Mouse (Mus musculus): ENCODE measurements around the gene Ndufs1. TPM values are rescaled to one million over a fixed set of nuclear protein-coding genes. Genes with fewer than 3 reads are reported as not detected.

Ndufs1 gene
- total and polyA plus RNA-seq, 3 experiments: 85.7 to 302 (median 176) TPM

DNA sequence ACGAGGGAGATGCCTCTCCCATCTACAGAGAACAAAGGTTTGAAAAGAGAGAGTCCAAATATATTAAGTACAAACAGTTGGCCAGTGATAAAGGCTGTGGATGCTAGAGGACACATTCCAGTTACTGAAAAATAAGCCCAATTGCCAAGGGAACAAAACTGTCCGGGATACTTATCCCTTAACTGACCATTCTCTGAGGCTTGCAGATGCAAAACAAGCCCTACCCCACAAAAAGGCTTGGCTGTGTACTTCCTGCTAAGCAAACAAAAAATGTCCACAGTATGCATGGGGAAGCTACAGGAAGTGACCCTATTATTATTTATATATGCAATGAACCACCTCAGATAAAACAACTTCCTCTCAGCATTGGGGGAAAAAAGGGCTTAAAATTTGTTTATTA, 38.7 kb downstream of the Ndufs1 start:
- Histone ChIP-seq H3K4me3 (ENCODE audit: low read depth, low read length) (no peak overlapping the region), H3K36me3 (replicated peaks) (peaks cover 44% of the 10 kb centered on the region), H3K27me3 (ENCODE audit: insufficient read depth, low read length) (no peaks in the 10 kb centered on the region), H3K9me3 (replicated peaks) (no peaks in the 10 kb centered on the region), H3K4me1 (ENCODE audit: insufficient read depth, low read depth, low read length) (0 out of 2 replicates have a peak, but pooled peaks cover 3% of the 10 kb centered on the region)
- no peak for ATAC-seq (ENCODE audit: extremely low read depth, insufficient number of reproducible peaks, low FRiP score, poor library complexity, severe bottlenecking)
- DNase-seq (ENCODE audit: low spot score): no peak
- TF ChIP-seq TAL1 (conservative IDR thresholded peaks at IDR 0.05; ENCODE audit: low read depth, low read length): no peak
- no peak for TF ChIP-seq GATA1 (IDR thresholded peaks at IDR 0.05; ENCODE audit: borderline replicate concordance, low read length)
- TF ChIP-seq GATA2 (IDR thresholded peaks at IDR 0.05; ENCODE audit: borderline replicate concordance, low read depth, low read length): no peak
- TF ChIP-seq CTCF (IDR thresholded peaks at IDR 0.05; ENCODE audit: low read depth, low read length): no peak
- TF ChIP-seq POLR2AphosphoS5 (IDR thresholded peaks at IDR 0.05; ENCODE audit: insufficient replicate concordance, low read depth, low read length): no peak

DNA sequence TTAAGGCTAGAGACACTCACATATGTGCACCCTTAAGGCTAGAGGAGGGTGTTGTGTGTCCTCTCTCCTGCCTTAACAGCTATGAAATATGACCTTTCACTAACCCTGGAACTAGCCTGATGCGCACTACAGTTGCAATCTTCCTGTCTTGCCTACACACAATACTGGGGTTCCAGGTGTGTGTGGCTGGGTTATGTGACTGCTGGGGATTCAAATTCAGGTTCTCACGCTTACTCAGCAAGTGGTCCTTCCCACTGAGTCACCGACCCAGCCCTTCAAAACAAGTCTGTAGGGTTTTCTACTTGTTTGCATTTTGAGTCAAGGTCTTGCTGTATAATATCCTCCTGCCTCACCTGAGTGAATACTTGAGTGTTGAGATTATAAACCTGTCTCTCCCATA, 42.1 kb downstream of the Ndufs1 start:
- no peak for TF ChIP-seq GATA1 (IDR thresholded peaks at IDR 0.05; ENCODE audit: borderline replicate concordance, low read length)
- no peak for TF ChIP-seq GATA2 (IDR thresholded peaks at IDR 0.05; ENCODE audit: borderline replicate concordance, low read depth, low read length)
- no peak for TF ChIP-seq CTCF (IDR thresholded peaks at IDR 0.05; ENCODE audit: low read depth, low read length)
- TF ChIP-seq POLR2AphosphoS5 (IDR thresholded peaks at IDR 0.05; ENCODE audit: insufficient replicate concordance, low read depth, low read length): no peak
- TF ChIP-seq TAL1 (conservative IDR thresholded peaks at IDR 0.05; ENCODE audit: low read depth, low read length): no peak
- no peak for ATAC-seq (ENCODE audit: extremely low read depth, insufficient number of reproducible peaks, low FRiP score, poor library complexity, severe bottlenecking)

DNA sequence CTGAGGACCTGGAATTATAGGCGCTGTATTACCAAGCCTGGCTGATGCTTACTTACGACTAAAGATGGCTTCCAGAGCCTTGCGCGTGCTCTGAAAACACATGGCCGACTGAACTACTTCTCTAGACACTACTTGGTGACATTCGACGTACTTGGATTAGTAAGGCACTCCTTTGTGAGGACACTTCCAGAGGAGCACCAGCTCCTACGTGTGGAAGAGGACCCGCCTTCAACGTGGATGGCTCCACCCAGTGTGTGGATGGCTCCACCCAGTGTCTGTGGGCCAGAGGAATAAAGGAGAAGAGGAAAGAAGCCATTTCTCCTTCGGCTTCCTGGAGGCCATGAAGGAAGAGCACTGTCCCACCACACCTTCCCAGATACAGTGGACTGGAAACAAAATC, 44.9 kb downstream of the Ndufs1 start:
- peaks cover 20% of the 10 kb centered on the region for H3K36me3 ChIP-seq (replicated peaks)
- no peaks in the 10 kb centered on the region for H3K9me3 ChIP-seq (replicated peaks)
- DNase-seq (ENCODE audit: low spot score): no peak
- no peaks in the 10 kb centered on the region for H3K27me3 ChIP-seq (ENCODE audit: insufficient read depth, low read length)
- ATAC-seq (ENCODE audit: extremely low read depth, insufficient number of reproducible peaks, low FRiP score, poor library complexity, severe bottlenecking): no peak
- TF ChIP-seq TAL1 (conservative IDR thresholded peaks at IDR 0.05; ENCODE audit: low read depth, low read length) (no peak), POLR2AphosphoS5 (IDR thresholded peaks at IDR 0.05; ENCODE audit: insufficient replicate concordance, low read depth, low read length) (no peak), GATA2 (IDR thresholded peaks at IDR 0.05; ENCODE audit: borderline replicate concordance, low read depth, low read length) (no peak), CTCF (IDR thresholded peaks at IDR 0.05; ENCODE audit: low read depth, low read length) (no peak), GATA1 (IDR thresholded peaks at IDR 0.05; ENCODE audit: borderline replicate concordance, low read length) (no peak)
- H3K4me1 ChIP-seq (ENCODE audit: insufficient read depth, low read depth, low read length): peaks cover 25% of the 10 kb centered on the region
- no peak overlapping the region for H3K4me3 ChIP-seq (ENCODE audit: low read depth, low read length)

More for the DNA sequence above, 42.1 kb downstream of the Ndufs1 start:
- no peaks in the 10 kb centered on the region for H3K27me3 ChIP-seq (ENCODE audit: insufficient read depth, low read length)
- peaks cover 21% of the 10 kb centered on the region for H3K4me1 ChIP-seq (ENCODE audit: insufficient read depth, low read depth, low read length)
- H3K9me3 ChIP-seq (replicated peaks): no peaks in the 10 kb centered on the region
- H3K4me3 ChIP-seq (ENCODE audit: low read depth, low read length): no peak overlapping the region
- H3K36me3 ChIP-seq (replicated peaks): peaks cover 21% of the 10 kb centered on the region
- DNase-seq (ENCODE audit: low spot score): no peak

DNA sequence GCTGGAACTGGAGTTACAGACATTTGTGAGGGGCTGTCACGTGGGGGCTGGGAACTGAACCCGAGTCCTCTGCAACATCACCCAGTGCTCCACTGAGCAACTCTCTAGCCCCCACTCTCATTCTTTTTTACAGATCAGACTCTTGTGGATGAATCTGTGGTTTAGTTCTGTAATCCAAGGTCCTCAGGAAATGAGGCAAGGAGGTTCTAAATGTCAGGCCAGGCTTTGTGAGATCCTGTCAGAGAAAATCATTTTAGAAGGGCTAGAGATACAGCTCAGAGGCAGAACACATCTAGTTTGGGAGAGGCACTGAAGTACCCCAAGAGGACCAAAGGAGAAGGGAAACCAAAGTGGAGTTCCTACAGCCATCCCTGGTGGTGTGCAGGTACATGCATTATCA, 45.8 kb downstream of the Ndufs1 start:
- peaks cover 25% of the 10 kb centered on the region for H3K4me1 ChIP-seq (ENCODE audit: insufficient read depth, low read depth, low read length)
- H3K27me3 ChIP-seq (ENCODE audit: insufficient read depth, low read length): no peaks in the 10 kb centered on the region
- peaks cover 27% of the 10 kb centered on the region for H3K36me3 ChIP-seq (replicated peaks)
- DNase-seq (ENCODE audit: low spot score) (no peak), ATAC-seq (ENCODE audit: extremely low read depth, insufficient number of reproducible peaks, low FRiP score, poor library complexity, severe bottlenecking) (no peak)
- TF ChIP-seq POLR2AphosphoS5 (IDR thresholded peaks at IDR 0.05; ENCODE audit: insufficient replicate concordance, low read depth, low read length): no peak
- TF ChIP-seq GATA2 (IDR thresholded peaks at IDR 0.05; ENCODE audit: borderline replicate concordance, low read depth, low read length): no peak
- TF ChIP-seq CTCF (IDR thresholded peaks at IDR 0.05; ENCODE audit: low read depth, low read length): no peak
- TF ChIP-seq TAL1 (conservative IDR thresholded peaks at IDR 0.05; ENCODE audit: low read depth, low read length): no peak
- no peak for TF ChIP-seq GATA1 (IDR thresholded peaks at IDR 0.05; ENCODE audit: borderline replicate concordance, low read length)
- no peaks in the 10 kb centered on the region for H3K9me3 ChIP-seq (replicated peaks)
- H3K4me3 ChIP-seq (ENCODE audit: low read depth, low read length): no peak overlapping the region

DNA sequence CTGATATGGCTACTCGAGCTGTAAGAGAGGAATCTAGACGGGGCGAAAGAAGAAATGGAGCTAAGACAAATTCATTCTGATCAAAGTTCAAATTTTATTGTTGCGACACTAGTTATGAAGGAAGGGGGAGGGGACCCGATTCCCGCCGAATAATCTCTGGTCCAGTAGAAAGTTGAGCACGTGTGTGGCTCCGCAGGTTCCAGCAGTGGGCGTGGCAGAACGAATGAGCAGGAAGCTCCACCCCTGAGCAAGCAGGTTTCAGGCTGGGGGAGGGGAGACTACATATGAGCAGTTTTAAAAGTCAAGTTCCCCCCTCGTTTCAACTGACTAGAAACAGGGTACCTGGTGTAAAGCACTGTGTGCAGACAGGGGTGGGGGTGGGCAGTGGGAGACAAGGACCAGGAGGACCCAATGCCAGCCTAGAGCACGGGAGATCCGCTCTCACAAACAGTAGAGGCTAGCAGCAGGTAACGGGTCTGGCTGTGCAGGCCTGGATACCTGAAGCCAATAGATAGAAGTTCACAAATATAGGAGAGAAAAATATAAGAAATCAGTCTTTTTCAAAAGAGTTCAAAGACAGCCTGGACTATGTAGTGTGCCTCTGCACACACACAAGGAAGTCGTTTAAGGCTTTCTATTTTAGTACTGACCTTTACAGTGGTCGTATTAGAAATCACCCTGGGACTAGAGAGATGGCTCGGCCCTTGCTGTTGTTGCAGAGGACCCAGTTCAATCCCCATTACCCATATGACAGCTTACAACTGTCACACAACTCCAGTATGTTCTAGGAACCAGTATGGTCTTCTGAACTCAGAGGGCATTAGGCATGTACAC, 46.6 kb downstream of the Ndufs1 start:
- Histone ChIP-seq H3K27me3 (ENCODE audit: insufficient read depth, low read length) (no peaks in the 10 kb centered on the region), H3K9me3 (replicated peaks) (no peaks in the 10 kb centered on the region), H3K4me1 (ENCODE audit: insufficient read depth, low read depth, low read length) (peaks cover 25% of the 10 kb centered on the region), H3K4me3 (ENCODE audit: low read depth, low read length) (peak overlapping the region; percentile 66; the same call in 1 of the 2 replicates), H3K36me3 (replicated peaks) (peaks cover 35% of the 10 kb centered on the region)
- TF ChIP-seq GATA1 (IDR thresholded peaks at IDR 0.05; ENCODE audit: borderline replicate concordance, low read length) (no peak), GATA2 (IDR thresholded peaks at IDR 0.05; ENCODE audit: borderline replicate concordance, low read depth, low read length) (no peak), POLR2AphosphoS5 (IDR thresholded peaks at IDR 0.05; ENCODE audit: insufficient replicate concordance, low read depth, low read length) (0 out of 2 replicates have a peak, but pooled peaks have one; percentile 29)
- no peak for DNase-seq (ENCODE audit: low spot score)
- peak; percentile 17; the same call in 1 of the 2 replicates for ATAC-seq (ENCODE audit: extremely low read depth, insufficient number of reproducible peaks, low FRiP score, poor library complexity, severe bottlenecking)

DNA sequence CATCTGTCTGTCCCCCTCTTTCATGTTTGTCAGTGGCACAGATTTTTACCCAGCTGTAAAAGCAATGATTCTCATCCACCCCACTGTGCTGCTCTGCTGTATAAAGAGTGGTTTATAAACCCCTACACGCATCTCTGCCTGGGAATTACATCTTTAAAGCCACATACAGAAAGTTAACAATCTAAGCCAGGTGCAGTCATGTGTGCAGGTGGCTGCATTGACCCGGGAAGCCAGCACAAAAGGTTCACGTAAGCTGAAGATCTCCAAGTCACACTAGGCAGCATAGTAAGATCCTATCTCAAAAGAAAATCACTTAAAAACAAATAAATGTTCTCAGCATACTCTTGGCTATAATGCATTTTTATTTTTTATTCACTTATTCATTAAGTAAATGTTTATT, 47.4 kb downstream of the Ndufs1 start:
- Histone ChIP-seq H3K9me3 (replicated peaks) (no peaks in the 10 kb centered on the region), H3K4me3 (ENCODE audit: low read depth, low read length) (no peak overlapping the region), H3K36me3 (replicated peaks) (peaks cover 41% of the 10 kb centered on the region), H3K27me3 (ENCODE audit: insufficient read depth, low read length) (no peaks in the 10 kb centered on the region), H3K4me1 (ENCODE audit: insufficient read depth, low read depth, low read length) (peaks cover 25% of the 10 kb centered on the region)
- no peak for ATAC-seq (ENCODE audit: extremely low read depth, insufficient number of reproducible peaks, low FRiP score, poor library complexity, severe bottlenecking)
- no peak for DNase-seq (ENCODE audit: low spot score)
- TF ChIP-seq GATA2 (IDR thresholded peaks at IDR 0.05; ENCODE audit: borderline replicate concordance, low read depth, low read length): no peak
- no peak for TF ChIP-seq POLR2AphosphoS5 (IDR thresholded peaks at IDR 0.05; ENCODE audit: insufficient replicate concordance, low read depth, low read length)
- no peak for TF ChIP-seq TAL1 (conservative IDR thresholded peaks at IDR 0.05; ENCODE audit: low read depth, low read length)
- TF ChIP-seq GATA1 (IDR thresholded peaks at IDR 0.05; ENCODE audit: borderline replicate concordance, low read length): no peak
- TF ChIP-seq CTCF (IDR thresholded peaks at IDR 0.05; ENCODE audit: low read depth, low read length): no peak
